Mouse (Mus musculus) CH12.LX (cell line): ENCODE data around the gene Optc. TPM values are rescaled to one million over a fixed set of nuclear protein-coding genes. Genes with fewer than 3 reads are reported as not detected.

Experiments used
- DNase-seq: peaks from one replicate; pipeline ENCODE4 v3.0.0-alpha.2; 2013; ENCODE audit errors: extremely low read depth
- H3K27ac ChIP-seq: 2 replicates; pipeline ENCODE4 v1.5.1; 2012; ENCODE audit warnings: low read depth, mild to moderate bottlenecking, control low read depth, moderate library complexity; ENCODE audit not compliant: insufficient read depth
- H3K27me3 ChIP-seq: replicated peaks from 2 replicates; pipeline ENCODE3; 2012; ENCODE audit warnings: inconsistent platforms
- H3K36me3 ChIP-seq, 2 experiments: replicated peaks in 1 of 2; 2 replicates each; pipeline versions ENCODE3 to v1.6.1; 2012; ENCODE audit warnings: inconsistent platforms in 1 of 2, low read length in 1 of 2, mild to moderate bottlenecking in 1 of 2, mixed read lengths in 1 of 2, moderate library complexity in 1 of 2; ENCODE audit not compliant: control insufficient read depth in 1 of 2, insufficient read depth in 1 of 2
- H3K4me1 ChIP-seq, 2 experiments: 2 replicates each; pipeline ENCODE4 v1.6.1; 2012; ENCODE audit warnings: inconsistent platforms in 1 of 2, moderate library complexity in 1 of 2; ENCODE audit not compliant: insufficient read depth in 2 of 2, control insufficient read depth in 1 of 2
- H3K4me2 ChIP-seq: 2 replicates; pipeline ENCODE4 v1.6.1; 2012; ENCODE audit warnings: low read depth, mild to moderate bottlenecking, control low read depth; ENCODE audit not compliant: poor library complexity, insufficient read depth, severe bottlenecking
- H3K4me3 ChIP-seq, 3 experiments: fragments of 150-350 bp in 1 of 3; sonication (generic) in 1 of 3; replicated peaks in 1 of 3; 2 replicates each; pipeline versions ENCODE3 to v1.5.1; 2011 to 2012; ENCODE audit warnings: low read depth in 2 of 3, low read length in 2 of 3, mild to moderate bottlenecking in 2 of 3, moderate library complexity in 2 of 3, control low read depth in 1 of 3, improper control_type of control experiment in 1 of 3, inconsistent platforms in 1 of 3, mixed read lengths in 1 of 3; ENCODE audit not compliant: poor library complexity in 1 of 3
- H3K79me2 ChIP-seq: replicated peaks from 2 replicates; pipeline ENCODE4 v1.6.1; 2012; ENCODE audit warnings: mild to moderate bottlenecking, moderate library complexity; ENCODE audit not compliant: control insufficient read depth, poor library complexity, insufficient read depth, severe bottlenecking; ENCODE audit errors: extremely low read depth
- H3K9ac ChIP-seq: 2 replicates; pipeline ENCODE4 v1.6.1; 2012; ENCODE audit warnings: low read depth, mild to moderate bottlenecking, control low read depth, moderate library complexity; ENCODE audit not compliant: insufficient read depth
- H3K9me3 ChIP-seq: replicated peaks from 2 replicates; pipeline ENCODE3; 2012; ENCODE audit warnings: low read length, inconsistent platforms, mixed read lengths
- BHLHE40 ChIP-seq: IDR thresholded peaks from 2 replicates; pipeline ENCODE4 v1.6.1; 2011; ENCODE audit warnings: mild to moderate bottlenecking, low read depth, low read length, improper control_type of control experiment
- CHD1 ChIP-seq: IDR thresholded peaks from 2 replicates; pipeline ENCODE4 v1.6.1; 2012; ENCODE audit warnings: low read depth, low read length, improper control_type of control experiment, inconsistent platforms
- CTCF ChIP-seq, 2 experiments: IDR thresholded peaks in 1 of 2; conservative IDR thresholded peaks in 1 of 2; 2 replicates each; pipeline ENCODE4 v1.5.1; 2011 to 2012; ENCODE audit warnings: low read depth in 2 of 2, low read length in 2 of 2, improper control_type of control experiment in 1 of 2, inconsistent platforms in 1 of 2, mild to moderate bottlenecking in 1 of 2, moderate library complexity in 1 of 2
- ELF1 ChIP-seq: IDR thresholded peaks from 2 replicates; pipeline ENCODE4 v1.6.1; 2014; ENCODE audit warnings: low read depth, mild to moderate bottlenecking, inconsistent platforms, low read length, improper control_type of control experiment
- EP300 ChIP-seq: IDR thresholded peaks from 2 replicates; pipeline ENCODE4 v1.6.1; 2011; ENCODE audit warnings: low read length, improper control_type of control experiment
- ETS1 ChIP-seq: conservative IDR thresholded peaks from 2 replicates; pipeline ENCODE4 v1.6.1; 2012; ENCODE audit warnings: low read depth, mild to moderate bottlenecking, inconsistent platforms, low read length, improper control_type of control experiment, moderate library complexity
- GABPA ChIP-seq: IDR thresholded peaks from 2 replicates; pipeline ENCODE4 v1.6.1; 2012; ENCODE audit warnings: low read depth, low read length, improper control_type of control experiment, inconsistent platforms; ENCODE audit not compliant: insufficient replicate concordance
- HCFC1 ChIP-seq: IDR thresholded peaks from 2 replicates; pipeline ENCODE4 v1.6.1; 2012; ENCODE audit warnings: low read depth, mild to moderate bottlenecking, inconsistent platforms, low read length, improper control_type of control experiment
- IRF4 ChIP-seq: IDR thresholded peaks from 2 replicates; pipeline ENCODE4 v1.6.1; 2014; ENCODE audit warnings: low read depth, mild to moderate bottlenecking, inconsistent platforms, low read length, improper control_type of control experiment
- JUN ChIP-seq: IDR thresholded peaks from 2 replicates; pipeline ENCODE4 v1.6.1; 2011; ENCODE audit warnings: low read depth, mild to moderate bottlenecking, low read length, improper control_type of control experiment, moderate library complexity; ENCODE audit not compliant: insufficient read depth
- KAT2A ChIP-seq: IDR thresholded peaks from 2 replicates; pipeline ENCODE4 v1.6.1; 2012; ENCODE audit warnings: low read length, improper control_type of control experiment, inconsistent platforms; ENCODE audit not compliant: insufficient replicate concordance
- MAX ChIP-seq: IDR thresholded peaks from 2 replicates; pipeline ENCODE4 v1.6.1; 2011; ENCODE audit warnings: low read length, improper control_type of control experiment
- MAZ ChIP-seq: IDR thresholded peaks from 2 replicates; pipeline ENCODE4 v1.6.1; 2012; ENCODE audit warnings: low read depth, mild to moderate bottlenecking, inconsistent platforms, low read length, improper control_type of control experiment, moderate library complexity
- MEF2A ChIP-seq: IDR thresholded peaks from 2 replicates; pipeline ENCODE4 v1.6.1; 2014; ENCODE audit warnings: low read depth, mild to moderate bottlenecking, inconsistent platforms, low read length, improper control_type of control experiment, borderline replicate concordance
- MXI1 ChIP-seq: IDR thresholded peaks from 2 replicates; pipeline ENCODE4 v1.6.1; 2011; ENCODE audit warnings: mild to moderate bottlenecking, low read depth, low read length, improper control_type of control experiment
- MYC ChIP-seq: IDR thresholded peaks from 2 replicates; pipeline ENCODE4 v1.6.1; 2011; ENCODE audit warnings: low read depth, mild to moderate bottlenecking, improper control_type of control experiment, low read length
- NELFE ChIP-seq: IDR thresholded peaks from 2 replicates; pipeline ENCODE4 v1.6.1; 2011; ENCODE audit warnings: low read depth, low read length, improper control_type of control experiment
- PAX5 ChIP-seq: IDR thresholded peaks from 2 replicates; pipeline ENCODE4 v1.6.1; 2012; ENCODE audit warnings: low read length, inconsistent platforms, mixed read lengths
- POLR2AphosphoS2 ChIP-seq: IDR thresholded peaks from 2 replicates; pipeline ENCODE4 v1.6.1; 2011; ENCODE audit warnings: low read depth, low read length, improper control_type of control experiment
- RAD21 ChIP-seq: IDR thresholded peaks from 2 replicates; pipeline ENCODE4 v1.6.1; 2011; ENCODE audit warnings: low read depth, mild to moderate bottlenecking, low read length, improper control_type of control experiment, moderate library complexity
- RCOR1 ChIP-seq: conservative IDR thresholded peaks from 2 replicates; pipeline ENCODE4 v1.6.1; 2012; ENCODE audit warnings: low read depth, mild to moderate bottlenecking, inconsistent platforms, low read length, improper control_type of control experiment
- SIN3A ChIP-seq: IDR thresholded peaks from 2 replicates; pipeline ENCODE4 v1.6.1; 2012; ENCODE audit warnings: low read length, improper control_type of control experiment, inconsistent platforms
- SMC3 ChIP-seq: IDR thresholded peaks from 2 replicates; pipeline ENCODE4 v1.6.1; 2011; ENCODE audit warnings: low read depth, low read length, improper control_type of control experiment
- UBTF ChIP-seq: IDR thresholded peaks from 2 replicates; pipeline ENCODE4 v1.6.1; 2012; ENCODE audit warnings: low read depth, mild to moderate bottlenecking, inconsistent platforms, low read length, improper control_type of control experiment, moderate library complexity
- USF1 ChIP-seq: IDR thresholded peaks from 2 replicates; pipeline ENCODE4 v1.6.1; 2014; ENCODE audit warnings: low read depth, mild to moderate bottlenecking, inconsistent platforms, low read length, improper control_type of control experiment
- ZC3H11A ChIP-seq: IDR thresholded peaks from 2 replicates; pipeline ENCODE4 v1.6.1; 2012; ENCODE audit warnings: low read depth, mild to moderate bottlenecking, inconsistent platforms, low read length, improper control_type of control experiment
- ZKSCAN1 ChIP-seq: IDR thresholded peaks from 2 replicates; pipeline ENCODE4 v1.6.1; 2012; ENCODE audit warnings: low read depth, inconsistent platforms, low read length, improper control_type of control experiment, borderline replicate concordance
- ZMIZ1 ChIP-seq: IDR thresholded peaks from 2 replicates; pipeline ENCODE4 v1.6.1; 2012; ENCODE audit warnings: low read depth, mild to moderate bottlenecking, inconsistent platforms, low read length, improper control_type of control experiment
- ZNF384 ChIP-seq: IDR thresholded peaks from 2 replicates; pipeline ENCODE4 v1.6.1; 2012; ENCODE audit warnings: low read depth, low read length, improper control_type of control experiment, inconsistent platforms
- dilution Hi-C: fragments of 300-500 bp; cut with MboI; formaldehyde crosslinking; loops from 2 replicates; pipeline ENCODE4 v1.14.3; 2020; ENCODE audit warnings: low sequenced_read_pairs; ENCODE audit not compliant: extremely low pct_unique_long_range_greater_than_20kb, extremely low pct_ligation_motif_present
- in situ Hi-C: fragments of 300-500 bp; cut with MboI; formaldehyde crosslinking; loops from 3 replicates; pipeline ENCODE4 v1.14.3; 2019; ENCODE audit warnings: low sequenced_read_pairs, low pct_ligation_motif_present, low pct_unique_long_range_greater_than_20kb, mixed read lengths
- polyA plus RNA-seq: library from polyadenylated mRNA; unstranded; fragments of >175 nt; gene quantifications from 2 replicates; pipeline ENCODE4 v1.2.1, GENCODE M21; 2012; ENCODE audit warnings: low read depth; ENCODE audit not compliant: insufficient read length
- total RNA-seq, 2 experiments: library from RNA; depleted of rRNA; stranded (reverse); fragments of 300-350 nt in 1 of 2; fragments of >200 nt in 1 of 2; gene quantifications; 2 replicates each; pipeline ENCODE4 v1.2.3; 2012 to 2014

Gene Optc
- total and polyA plus RNA-seq, 3 experiments: not detected

GRCm38 (mm10) chr1:133929980-133930379 lies 22.2 kb upstream of the Optc start:
- H3K4me1 ChIP-seq: no peaks in the 10 kb centered on the region
- H3K79me2 ChIP-seq: no peaks in the 10 kb centered on the region
- dilution Hi-C loops (no loop called here), in situ Hi-C loops (no loop called here)
- H3K36me3 ChIP-seq: no peaks in the 10 kb centered on the region
- H3K9ac ChIP-seq: no peak overlapping the region
- no peak for DNase-seq
- H3K4me2 ChIP-seq: no peak overlapping the region
- peaks cover 8% of the 10 kb centered on the region for H3K9me3 ChIP-seq
- no peak overlapping the region for H3K4me3 ChIP-seq
- peaks cover 80% of the 10 kb centered on the region for H3K27me3 ChIP-seq
- no peak for TF ChIP-seq UBTF
- TF ChIP-seq JUN: no peak
- TF ChIP-seq MXI1: no peak
- TF ChIP-seq ZKSCAN1: no peak
- TF ChIP-seq MEF2A: no peak
- TF ChIP-seq MYC: no peak
- TF ChIP-seq GABPA: no peak
- no peak for TF ChIP-seq SIN3A
- no peak for TF ChIP-seq ZMIZ1
- TF ChIP-seq MAX: no peak
- no peak for TF ChIP-seq MAZ
- no peak for TF ChIP-seq POLR2AphosphoS2
- TF ChIP-seq BHLHE40: no peak
- TF ChIP-seq ETS1: no peak
- TF ChIP-seq EP300: no peak
- no peak for TF ChIP-seq ZNF384
- no peak for TF ChIP-seq KAT2A
- no peak for TF ChIP-seq ZC3H11A
- no peak for TF ChIP-seq PAX5
- no peak for TF ChIP-seq ELF1
- no peak overlapping the region for H3K27ac ChIP-seq

DNA sequence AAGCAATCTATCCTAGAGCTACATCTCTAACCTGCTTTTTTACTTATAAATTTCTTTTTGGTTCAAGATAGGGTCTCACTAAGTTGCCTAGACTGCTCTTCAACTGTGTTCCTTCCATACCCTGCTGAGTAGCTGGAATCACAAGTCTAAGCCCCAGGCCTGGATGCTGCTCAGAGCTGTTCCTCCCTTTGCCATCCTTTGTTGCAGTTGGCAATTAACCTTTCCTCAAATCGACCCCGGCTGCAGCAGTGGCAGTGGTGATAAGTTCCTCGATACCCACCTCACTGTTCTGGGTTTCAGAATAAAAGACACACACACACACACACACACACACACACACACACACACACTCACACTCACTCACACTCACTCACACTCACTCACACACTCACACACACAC lies 17.4 kb upstream of the Optc start:
- Histone ChIP-seq H3K27me3 (peaks cover 72% of the 10 kb centered on the region), H3K4me2 (no peak overlapping the region), H3K36me3 (no peaks in the 10 kb centered on the region), H3K27ac (no peak overlapping the region), H3K9ac (no peak overlapping the region), H3K79me2 (no peaks in the 10 kb centered on the region), H3K4me1 (no peaks in the 10 kb centered on the region), H3K4me3 (no peak overlapping the region), H3K9me3 (peaks cover 8% of the 10 kb centered on the region)
- dilution Hi-C loops (no loop called here), in situ Hi-C loops (no loop called here)
- no peak for TF ChIP-seq KAT2A
- no peak for TF ChIP-seq HCFC1
- TF ChIP-seq SMC3: no peak
- TF ChIP-seq UBTF: no peak
- no peak for TF ChIP-seq USF1
- no peak for TF ChIP-seq CHD1
- TF ChIP-seq ETS1: no peak
- TF ChIP-seq EP300: no peak
- TF ChIP-seq IRF4: no peak
- no peak for TF ChIP-seq NELFE
- no peak for TF ChIP-seq RAD21
- TF ChIP-seq PAX5: no peak
- TF ChIP-seq ZKSCAN1: no peak
- no peak for TF ChIP-seq RCOR1
- no peak for TF ChIP-seq CTCF (conservative IDR thresholded peaks at IDR 0.05 in 1 of 2, IDR thresholded peaks at IDR 0.05 in 1 of 2; ENCODE audit: low read depth in 2 of 2, low read length in 2 of 2)
- DNase-seq: no peak
